11 mouse cellular contexts compared by ENCODE assay signal in genomic region chr16:24933691-24934090, GRCm38 (mm10).
DNase-seq lines count a peak whose midpoint lies in the region; ATAC-seq and TF ChIP-seq lines count a peak whose summit lies in the region.
"Had no signal": no experiment of that assay in that cellular context is flagged by ENCODE, and none has a peak within 500 bp of the region (broad histone marks: within the 10 kb centered on the region; RNA-seq: fewer than 3 reads in every experiment).

No protein-coding gene starts in this region.

- no peak for TF ChIP-seq POLR2A in heart, adult 2 months (IDR thresholded peaks at IDR 0.05; ENCODE audit: insufficient read depth, low read depth, low read length)

- no peaks in the 10 kb centered on the region for H3K9me3 ChIP-seq in heart, embryonic 12.5 days (replicated peaks)
- H3K9me3 ChIP-seq in lung, embryonic 14.5 days (ENCODE audit: low read depth, low read length): no peaks in the 10 kb centered on the region
- no peaks in the 10 kb centered on the region for H3K9me3 ChIP-seq in stomach, postnatal 0 days (ENCODE audit: control insufficient read depth, low read length)
- H3K9me3 ChIP-seq: lung, embryonic 15.5 days had no signal

- peak overlapping the region; percentile 53 for H3K27ac ChIP-seq in heart, adult 2 months
- no peak overlapping the region for H3K27ac ChIP-seq in heart, embryonic 12.5 days (ENCODE audit: poor library complexity, severe bottlenecking)
- H3K27ac ChIP-seq in lung, embryonic 14.5 days (ENCODE audit: low read depth): no peak overlapping the region
- H3K27ac ChIP-seq in stomach, postnatal 0 days (replicated peaks): peak overlapping the region; percentile 76
- H3K27ac ChIP-seq: lung, embryonic 15.5 days had no signal

- intact Hi-C loops in heart, adult 2 months (cut with DNase I): no loop called here

- ATAC-seq in heart, embryonic 12.5 days (ENCODE audit: insufficient number of reproducible peaks, low FRiP score): no peak
- ATAC-seq in lung, embryonic 14.5 days (ENCODE audit: insufficient read depth): no peak
- peak; percentile 63; the same call in 1 of the 2 replicates for ATAC-seq in stomach, postnatal 0 days (ENCODE audit: low FRiP score, low TSS enrichment)
- ATAC-seq: hindbrain, embryonic 16.5 days had no signal

- peaks cover 6% of the 10 kb centered on the region for H3K4me1 ChIP-seq in heart, adult 2 months (ENCODE audit: control insufficient read depth, insufficient read depth, low read length)
- H3K4me1 ChIP-seq in heart, embryonic 12.5 days (replicated peaks): peaks cover 21% of the 10 kb centered on the region
- no peaks in the 10 kb centered on the region for H3K4me1 ChIP-seq in lung, embryonic 14.5 days (ENCODE audit: insufficient read depth)
- no peaks in the 10 kb centered on the region for H3K4me1 ChIP-seq in stomach, postnatal 0 days (replicated peaks; ENCODE audit: control insufficient read depth, insufficient read depth)
- H3K4me1 ChIP-seq: lung, embryonic 15.5 days had no signal

- no peak overlapping the region for H3K4me3 ChIP-seq in heart, adult 2 months
- H3K4me3 ChIP-seq in heart, embryonic 12.5 days: no peak overlapping the region
- H3K4me3 ChIP-seq in lung, embryonic 14.5 days (ENCODE audit: low read depth, low read length): no peak overlapping the region
- no peak overlapping the region for H3K4me3 ChIP-seq in stomach, postnatal 0 days (ENCODE audit: low read depth, low read length)
- H3K4me3 ChIP-seq: lung, embryonic 15.5 days had no signal

- H3K79me2 ChIP-seq in heart, adult 2 months (replicated peaks; ENCODE audit: control insufficient read depth, insufficient read depth, low read length): no peaks in the 10 kb centered on the region

- no peak for TF ChIP-seq EP300 in heart, adult 2 months (IDR thresholded peaks at IDR 0.05; ENCODE audit: insufficient read depth, low read depth, low read length)
- peak; percentile 94 for TF ChIP-seq EP300 in stomach, postnatal 0 days (optimal IDR thresholded peaks at IDR 0.05)

- WGBS in heart, adult 2 months: 75% methylated on average over 4 of the region's 4 CpGs
- WGBS in heart, embryonic 12.5 days: 77% methylated on average over 4 of the region's 4 CpGs
- WGBS in lung, embryonic 14.5 days: 66% methylated on average over 4 of the region's 4 CpGs
- 43% methylated on average over 4 of the region's 4 CpGs for WGBS in stomach, postnatal 0 days

- peak in 1 of 2 experiments; percentile 35 for DNase-seq in heart, adult 2 months
- peak; percentile 12 for DNase-seq in urinary bladder, postnatal 14 days (ENCODE audit: low spot score)
- DNase-seq in urinary bladder, postnatal 10 days (ENCODE audit: low spot score): no peak
- DNase-seq in lung, embryonic 14.5 days: peak; percentile 54
- no peak for DNase-seq in stomach, postnatal 0 days (ENCODE audit: low spot score)
- no peak for DNase-seq in right cerebral cortex, postnatal 10 days (ENCODE audit: low spot score in 2 of 2)
- no peak for DNase-seq in cerebellum, postnatal 36 days
- DNase-seq: thymus, postnatal 4 days had no signal

- TF ChIP-seq CTCF in heart, adult 2 months (IDR thresholded peaks at IDR 0.05): no peak
- no peak for TF ChIP-seq CTCF in lung, embryonic 14.5 days (IDR thresholded peaks at IDR 0.05; ENCODE audit: low read depth)
- no peak for TF ChIP-seq CTCF in stomach, postnatal 0 days (IDR thresholded peaks at IDR 0.05; ENCODE audit: low read depth)

- no peak overlapping the region for H3K4me2 ChIP-seq in heart, embryonic 12.5 days
- H3K4me2 ChIP-seq in lung, embryonic 14.5 days: no peak overlapping the region
- H3K4me2 ChIP-seq in stomach, postnatal 0 days (replicated peaks; ENCODE audit: low read depth): no peak overlapping the region
- H3K4me2 ChIP-seq: lung, embryonic 15.5 days had no signal

- no peaks in the 10 kb centered on the region; the same call in 1 of the 2 replicates for H3K36me3 ChIP-seq in heart, adult 2 months (ENCODE audit: control insufficient read depth, insufficient read depth, low read length)
- no peaks in the 10 kb centered on the region for H3K36me3 ChIP-seq in heart, embryonic 12.5 days
- H3K36me3 ChIP-seq in lung, embryonic 14.5 days (ENCODE audit: insufficient read depth): no peaks in the 10 kb centered on the region
- no peaks in the 10 kb centered on the region for H3K36me3 ChIP-seq in stomach, postnatal 0 days (ENCODE audit: control insufficient read depth, insufficient read depth, low read length)
- H3K36me3 ChIP-seq: lung, embryonic 15.5 days had no signal

- H3K27me3 ChIP-seq in heart, adult 2 months (ENCODE audit: control insufficient read depth, insufficient read depth, low read length): no peaks in the 10 kb centered on the region
- H3K27me3 ChIP-seq in heart, embryonic 12.5 days (replicated peaks): no peaks in the 10 kb centered on the region
- no peaks in the 10 kb centered on the region for H3K27me3 ChIP-seq in lung, embryonic 14.5 days (ENCODE audit: insufficient read depth, low read length)
- no peaks in the 10 kb centered on the region for H3K27me3 ChIP-seq in stomach, postnatal 0 days (ENCODE audit: control insufficient read depth, insufficient read depth, low read length)
- H3K27me3 ChIP-seq: lung, embryonic 15.5 days had no signal

- no peak overlapping the region for H3K9ac ChIP-seq in heart, adult 2 months (ENCODE audit: low read depth, low read length)
- H3K9ac ChIP-seq in heart, embryonic 12.5 days: no peak overlapping the region
- no peak overlapping the region for H3K9ac ChIP-seq in lung, embryonic 14.5 days
- no peak overlapping the region for H3K9ac ChIP-seq in stomach, postnatal 0 days (ENCODE audit: low read length)
- H3K9ac ChIP-seq: lung, embryonic 15.5 days had no signal

Comparison
In these comparisons a context has a peak if more than half of its experiments do, and no peak if none do; other contexts are left out.
1. DNase-seq: peak in urinary bladder, postnatal 14 days (single experiment) and lung, embryonic 14.5 days (single experiment); none in urinary bladder, postnatal 10 days (single experiment), stomach, postnatal 0 days (single experiment), right cerebral cortex, postnatal 10 days (0 of 2) and cerebellum, postnatal 36 days (0 of 2).
2. H3K27ac ChIP-seq: peak in heart, adult 2 months (single experiment) and stomach, postnatal 0 days (single experiment); none in heart, embryonic 12.5 days (single experiment) and lung, embryonic 14.5 days (single experiment).